Comparison of ENCODE assay signal across 7 mouse cellular contexts in genomic region chr17:5893092-5893491, GRCm38 (mm10). TPM values are rescaled to one million over a fixed set of nuclear protein-coding genes. Genes with fewer than 3 reads are reported as not detected.
DNase-seq lines count a peak whose midpoint lies in the region; ATAC-seq lines count a peak whose summit lies in the region.

No protein-coding gene starts in this region.

- no peak overlapping the region for H3K4me3 ChIP-seq in limb, embryonic 12.5 days (replicated peaks)

- H3K4me2 ChIP-seq in limb, embryonic 12.5 days: no peak overlapping the region

- H3K4me1 ChIP-seq in limb, embryonic 12.5 days (replicated peaks): no peaks in the 10 kb centered on the region

- DNase-seq in urinary bladder, postnatal 14 days (ENCODE audit: low spot score): peak; percentile 65
- DNase-seq in urinary bladder, postnatal 10 days (ENCODE audit: low spot score): no peak
- peak; percentile 55 for DNase-seq in fat pad, adult 2 months (ENCODE audit: extremely low read depth, low read depth, low spot score)
- no peak for DNase-seq in gastrocnemius, adult 18-20 months (ENCODE audit: low spot score)
- DNase-seq in cerebellum, adult 11 months: no peak

- ATAC-seq in limb, embryonic 12.5 days (ENCODE audit: insufficient number of reproducible peaks, insufficient read depth, low FRiP score, low TSS enrichment, low read depth): no peak
- no peak for ATAC-seq in erythroid progenitor cell, adult 5-6 weeks (replicated peaks; ENCODE audit: low FRiP score, poor library complexity, severe bottlenecking)

- H3K27ac ChIP-seq in limb, embryonic 12.5 days: 0 out of 2 replicates have a peak overlapping the region, but pooled peaks have one; percentile 29

- H3K27me3 ChIP-seq in limb, embryonic 12.5 days: no peaks in the 10 kb centered on the region

- no peak overlapping the region for H3K9ac ChIP-seq in limb, embryonic 12.5 days (replicated peaks)

- peaks cover 18% of the 10 kb centered on the region for H3K36me3 ChIP-seq in limb, embryonic 12.5 days

- no peaks in the 10 kb centered on the region for H3K9me3 ChIP-seq in limb, embryonic 12.5 days

- WGBS in limb, embryonic 12.5 days: 24% methylated on average over 7 of the region's 7 CpGs

RNA-seq across cellular contexts. Expression of gene Synj2, which starts 48.0 kb away (rescaled TPM):
- polyA plus RNA-seq in limb, embryonic 12.5 days (2016; fragmentation: Nextera tagmentation; extraction: Ambion mirVana): 0.92 and 1.2 TPM in 2 replicates
- total RNA-seq in gastrocnemius, adult 18-20 months (2021): 10 to 100 TPM; 25.7 to 32.7 TPM
- total RNA-seq in erythroid progenitor cell, adult 5-6 weeks (2015; ENCODE audit: low replicate concordance): 1.8 and 6.3 TPM in 2 replicates
- 2.7 TPM in 1 of 2 replicates, not detected in the other for total RNA-seq in erythroid progenitor cell, adult 5-6 weeks (2017; ENCODE audit: low replicate concordance)

RNA-seq across cellular contexts. Expression of gene Snx9, which starts 52.0 kb away (rescaled TPM):
- 28.9 and 30.6 TPM in 2 replicates for polyA plus RNA-seq in limb, embryonic 12.5 days (2016; fragmentation: Nextera tagmentation; extraction: Ambion mirVana)
- total RNA-seq in gastrocnemius, adult 18-20 months (2021): 10 to 100 TPM; 24.6 to 28.9 TPM
- total RNA-seq in erythroid progenitor cell, adult 5-6 weeks (2015; ENCODE audit: low replicate concordance): 11.3 and 18.7 TPM in 2 replicates
- 4.4 and 5.9 TPM in 2 replicates for total RNA-seq in erythroid progenitor cell, adult 5-6 weeks (2017; ENCODE audit: low replicate concordance)

Comparison
In these comparisons a context has a peak if more than half of its experiments do, and no peak if none do; other contexts are left out.
1. DNase-seq: peak in urinary bladder, postnatal 14 days (single experiment) and fat pad, adult 2 months (single experiment); none in urinary bladder, postnatal 10 days (single experiment), gastrocnemius, adult 18-20 months (single experiment) and cerebellum, adult 11 months (single experiment).